Mouse (Mus musculus): ENCODE results near the gene Kcnq5. TPM values are rescaled to one million over a fixed set of nuclear protein-coding genes. Genes with fewer than 3 reads are reported as not detected.
A peak's percentile ranks its signal among the peaks of the same experiment; 100 is the strongest.

Kcnq5 gene
- polyA plus RNA-seq, 1 experiment from 2014 or later, result 0.62 TPM

- TF ChIP-seq CTCF (IDR thresholded peaks at IDR 0.05; ENCODE audit: low read depth) (no peak), EP300 (optimal IDR thresholded peaks at IDR 0.05) (no peak)
- Histone ChIP-seq H3K4me3 (ENCODE audit: low read depth, low read length) (no peak overlapping the region), H3K9ac (ENCODE audit: low read length) (no peak overlapping the region), H3K9me3 (ENCODE audit: control insufficient read depth, low read length) (no peaks in the 10 kb centered on the region), H3K27me3 (ENCODE audit: control insufficient read depth, insufficient read depth, low read length) (no peaks in the 10 kb centered on the region), H3K36me3 (ENCODE audit: control insufficient read depth, insufficient read depth, low read length) (no peaks in the 10 kb centered on the region), H3K4me2 (replicated peaks; ENCODE audit: low read depth) (no peak overlapping the region), H3K27ac (replicated peaks) (no peak overlapping the region), H3K4me1 (replicated peaks; ENCODE audit: control insufficient read depth, insufficient read depth) (no peaks in the 10 kb centered on the region)
- DNase-seq (ENCODE audit: low spot score), result no peak
- ATAC-seq (ENCODE audit: low FRiP score, low TSS enrichment), result no peak
Measured at GRCm38 (mm10) chr1:21721246-21721645, 240.5 kb downstream of the Kcnq5 start.

DNA sequence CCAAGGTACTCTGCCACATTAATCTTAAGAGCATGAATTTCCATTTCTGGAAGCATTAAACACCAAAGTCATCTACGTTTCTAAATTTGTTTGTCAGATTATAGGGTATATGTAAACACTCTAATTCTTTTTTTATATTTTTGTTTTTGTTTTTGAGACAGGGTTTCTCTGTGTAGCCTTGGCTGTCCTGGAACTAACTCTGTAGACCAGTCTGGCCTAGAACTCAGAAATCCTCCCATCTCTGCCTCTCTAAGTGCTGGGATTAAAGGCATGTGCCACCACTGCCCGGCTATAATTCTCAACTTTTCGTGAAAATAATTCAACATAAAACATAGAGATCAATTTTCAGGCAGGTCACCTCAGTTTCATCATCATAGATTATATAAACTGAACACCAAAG lies 246.9 kb downstream of the Kcnq5 start:
- Histone ChIP-seq H3K27ac (replicated peaks) (no peak overlapping the region), H3K4me2 (replicated peaks; ENCODE audit: low read depth) (no peak overlapping the region), H3K9ac (ENCODE audit: low read length) (no peak overlapping the region), H3K9me3 (ENCODE audit: control insufficient read depth, low read length) (no peaks in the 10 kb centered on the region), H3K4me3 (ENCODE audit: low read depth, low read length) (no peak overlapping the region), H3K27me3 (ENCODE audit: control insufficient read depth, insufficient read depth, low read length) (no peaks in the 10 kb centered on the region), H3K4me1 (replicated peaks; ENCODE audit: control insufficient read depth, insufficient read depth) (no peaks in the 10 kb centered on the region), H3K36me3 (ENCODE audit: control insufficient read depth, insufficient read depth, low read length) (no peaks in the 10 kb centered on the region)
- no peak for TF ChIP-seq EP300 (optimal IDR thresholded peaks at IDR 0.05)
- no peak for TF ChIP-seq CTCF (IDR thresholded peaks at IDR 0.05; ENCODE audit: low read depth)
- ATAC-seq (ENCODE audit: low FRiP score, low TSS enrichment), result no peak
- no peak for DNase-seq (ENCODE audit: low spot score)
- WGBS, result 69% methylated on average over 3 of the region's 3 CpGs

DNA sequence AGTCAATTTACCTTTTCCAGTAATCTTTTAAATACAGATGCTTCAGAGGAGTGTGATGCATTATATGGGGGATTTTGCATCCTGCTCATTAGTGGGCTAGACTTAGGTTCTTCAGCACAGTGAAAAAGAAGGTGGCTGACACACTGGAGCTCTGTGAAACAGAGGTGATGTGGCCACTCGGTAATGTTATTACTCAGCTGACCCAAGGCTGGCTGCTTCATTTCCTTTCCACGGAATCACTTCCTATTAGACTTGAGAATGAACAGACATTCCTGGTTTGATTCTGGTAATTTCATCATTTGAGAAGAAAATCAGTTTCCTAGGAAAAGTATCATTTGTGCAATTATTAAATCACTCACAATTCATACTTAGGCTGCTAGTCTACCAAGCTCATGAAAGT lies 249.0 kb downstream of the Kcnq5 start:
- H3K4me2 ChIP-seq (replicated peaks; ENCODE audit: low read depth), result no peak overlapping the region
- no peak overlapping the region for H3K27ac ChIP-seq (replicated peaks)
- H3K27me3 ChIP-seq (ENCODE audit: control insufficient read depth, insufficient read depth, low read length), result no peaks in the 10 kb centered on the region
- no peak overlapping the region for H3K9ac ChIP-seq (ENCODE audit: low read length)
- ATAC-seq (ENCODE audit: low FRiP score, low TSS enrichment) (no peak), DNase-seq (ENCODE audit: low spot score) (no peak)
- no peaks in the 10 kb centered on the region for H3K9me3 ChIP-seq (ENCODE audit: control insufficient read depth, low read length)
- 73% methylated on average over 2 of the region's 2 CpGs for WGBS
- TF ChIP-seq CTCF (IDR thresholded peaks at IDR 0.05; ENCODE audit: low read depth), result no peak
- no peak for TF ChIP-seq EP300 (optimal IDR thresholded peaks at IDR 0.05)
- no peak overlapping the region for H3K4me3 ChIP-seq (ENCODE audit: low read depth, low read length)
- no peaks in the 10 kb centered on the region for H3K4me1 ChIP-seq (replicated peaks; ENCODE audit: control insufficient read depth, insufficient read depth)
- no peaks in the 10 kb centered on the region for H3K36me3 ChIP-seq (ENCODE audit: control insufficient read depth, insufficient read depth, low read length)

DNA sequence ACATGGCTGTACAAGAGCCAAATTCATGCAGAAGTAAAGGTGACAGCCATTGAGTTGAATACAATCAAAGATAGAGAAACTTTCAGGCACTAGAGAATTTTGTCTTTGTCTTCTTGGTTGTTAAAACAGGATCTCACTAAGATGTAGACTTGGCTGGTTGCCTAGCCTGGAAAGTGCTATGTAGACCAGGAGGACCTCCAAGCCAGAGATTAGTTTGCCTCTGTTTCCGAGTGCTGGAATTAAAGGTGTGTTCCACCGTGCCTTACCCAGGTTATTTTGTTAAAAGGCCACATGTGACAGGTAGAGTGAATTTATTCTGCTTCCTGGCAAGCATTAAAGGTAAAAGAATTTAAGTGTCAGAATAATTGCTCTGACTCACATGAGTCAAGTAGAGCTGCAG lies 271.3 kb downstream of the Kcnq5 start:
- no peak; the same call in 1 of the 2 replicates for ATAC-seq (ENCODE audit: low FRiP score, low TSS enrichment)
- 36% methylated on average over 2 of the region's 2 CpGs for WGBS

DNA sequence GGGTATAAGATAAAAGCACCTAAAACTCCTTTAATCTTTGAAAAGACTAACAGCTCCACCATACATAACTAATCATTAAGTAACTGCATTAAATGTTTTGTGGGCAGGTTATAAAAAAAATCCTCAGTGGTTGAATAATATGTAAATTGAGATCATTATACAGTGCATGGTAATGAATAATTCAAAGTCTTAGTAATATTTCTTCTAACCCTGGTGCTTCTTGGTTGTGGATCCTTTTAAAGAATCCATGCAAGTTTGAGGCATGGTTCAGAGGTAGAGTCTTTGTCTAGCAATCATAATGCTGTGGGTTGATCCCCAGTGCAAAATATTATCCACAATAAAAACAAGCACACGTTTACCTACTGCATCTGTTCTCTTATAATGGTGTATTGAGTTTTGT lies 272.8 kb downstream of the Kcnq5 start:
- WGBS, result 77% methylated on average over 1 of the region's 1 CpGs
- H3K4me3 ChIP-seq (ENCODE audit: low read depth, low read length), result no peak overlapping the region
- H3K27ac ChIP-seq (replicated peaks), result no peak overlapping the region
- no peak for DNase-seq (ENCODE audit: low spot score)
- no peak overlapping the region for H3K9ac ChIP-seq (ENCODE audit: low read length)
- H3K9me3 ChIP-seq (ENCODE audit: control insufficient read depth, low read length), result no peaks in the 10 kb centered on the region
- no peaks in the 10 kb centered on the region for H3K36me3 ChIP-seq (ENCODE audit: control insufficient read depth, insufficient read depth, low read length)
- ATAC-seq (ENCODE audit: low FRiP score, low TSS enrichment), result no peak
- no peaks in the 10 kb centered on the region for H3K27me3 ChIP-seq (ENCODE audit: control insufficient read depth, insufficient read depth, low read length)
- no peaks in the 10 kb centered on the region for H3K4me1 ChIP-seq (replicated peaks; ENCODE audit: control insufficient read depth, insufficient read depth)
- TF ChIP-seq EP300 (optimal IDR thresholded peaks at IDR 0.05) (no peak), CTCF (IDR thresholded peaks at IDR 0.05; ENCODE audit: low read depth) (no peak)
- H3K4me2 ChIP-seq (replicated peaks; ENCODE audit: low read depth), result no peak overlapping the region

More for the DNA sequence above, 271.3 kb downstream of the Kcnq5 start:
- Histone ChIP-seq H3K27me3 (ENCODE audit: control insufficient read depth, insufficient read depth, low read length) (no peaks in the 10 kb centered on the region), H3K4me3 (ENCODE audit: low read depth, low read length) (no peak overlapping the region), H3K9me3 (ENCODE audit: control insufficient read depth, low read length) (no peaks in the 10 kb centered on the region), H3K27ac (replicated peaks) (no peak overlapping the region), H3K9ac (ENCODE audit: low read length) (no peak overlapping the region), H3K4me2 (replicated peaks; ENCODE audit: low read depth) (no peak overlapping the region), H3K4me1 (replicated peaks; ENCODE audit: control insufficient read depth, insufficient read depth) (no peaks in the 10 kb centered on the region), H3K36me3 (ENCODE audit: control insufficient read depth, insufficient read depth, low read length) (no peaks in the 10 kb centered on the region)
- TF ChIP-seq CTCF (IDR thresholded peaks at IDR 0.05; ENCODE audit: low read depth) (no peak), EP300 (optimal IDR thresholded peaks at IDR 0.05) (peak; percentile 43)
- no peak for DNase-seq (ENCODE audit: low spot score)

GRCm38 (mm10) chr1:21684444-21684843 lies 277.3 kb downstream of the Kcnq5 start:
- 60% methylated on average over 3 of the region's 3 CpGs for WGBS
- no peak for ATAC-seq (ENCODE audit: low FRiP score, low TSS enrichment)
- H3K27ac ChIP-seq (replicated peaks), result no peak overlapping the region

More at GRCm38 (mm10) chr1:21684444-21684843, 277.3 kb downstream of the Kcnq5 start:
- TF ChIP-seq CTCF (IDR thresholded peaks at IDR 0.05; ENCODE audit: low read depth) (no peak), EP300 (optimal IDR thresholded peaks at IDR 0.05) (no peak)
- Histone ChIP-seq H3K4me2 (replicated peaks; ENCODE audit: low read depth) (no peak overlapping the region), H3K4me1 (replicated peaks; ENCODE audit: control insufficient read depth, insufficient read depth) (no peaks in the 10 kb centered on the region), H3K4me3 (ENCODE audit: low read depth, low read length) (no peak overlapping the region), H3K36me3 (ENCODE audit: control insufficient read depth, insufficient read depth, low read length) (no peaks in the 10 kb centered on the region), H3K27me3 (ENCODE audit: control insufficient read depth, insufficient read depth, low read length) (no peaks in the 10 kb centered on the region), H3K9ac (ENCODE audit: low read length) (no peak overlapping the region), H3K9me3 (ENCODE audit: control insufficient read depth, low read length) (no peaks in the 10 kb centered on the region)
- DNase-seq (ENCODE audit: low spot score), result no peak

Data from stomach, postnatal 0 days (tissue).